Mouse (Mus musculus) kidney, adult 2 months (tissue): ENCODE measurements around the gene Eif3c. TPM values are rescaled to one million over a fixed set of nuclear protein-coding genes. Genes with fewer than 3 reads are reported as not detected.

Experiments
- DNase-seq: peaks from one replicate; pipeline ENCODE4 v3.0.0; 2021
- H3K27ac ChIP-seq: fragments of 200-500 bp; 2 replicates; pipeline ENCODE4 v1.5.1; 2012; ENCODE audit warnings: low read depth, low read length, control low read depth, inconsistent platforms; ENCODE audit not compliant: insufficient read depth
- H3K27me3 ChIP-seq: fragments of 200-500 bp; replicated peaks from 2 replicates; pipeline ENCODE4 v1.6.1; 2012; ENCODE audit warnings: mild to moderate bottlenecking, moderate library complexity, low read length, inconsistent platforms; ENCODE audit not compliant: control insufficient read depth, insufficient read depth
- H3K36me3 ChIP-seq: fragments of 200-500 bp; 2 replicates; pipeline ENCODE4 v1.6.1; 2012; ENCODE audit warnings: mild to moderate bottlenecking, moderate library complexity, low read length, inconsistent platforms; ENCODE audit not compliant: control insufficient read depth, insufficient read depth
- H3K4me1 ChIP-seq: fragments of 200-500 bp; 2 replicates; pipeline ENCODE4 v1.6.1; 2011; ENCODE audit warnings: low read length; ENCODE audit not compliant: control insufficient read depth, insufficient read depth
- H3K4me3 ChIP-seq: fragments of 200-500 bp; 2 replicates; pipeline ENCODE4 v1.5.1; 2011; ENCODE audit warnings: mild to moderate bottlenecking, low read depth, low read length, control low read depth; ENCODE audit not compliant: insufficient read depth
- CTCF ChIP-seq: fragments of 200-500 bp; conservative IDR thresholded peaks from 2 replicates; pipeline ENCODE4 v1.5.1; 2011; ENCODE audit warnings: low read depth, mild to moderate bottlenecking, control low read depth, low read length, moderate library complexity, mixed read lengths; ENCODE audit not compliant: insufficient read depth, insufficient read length
- POLR2A ChIP-seq: fragments of 200-500 bp; IDR thresholded peaks from one replicate; pipeline ENCODE4 v1.6.1; 2011; ENCODE audit warnings: low read depth, low read length, control low read depth
- WGBS: fragments of 180-500 bp; shearing (Covaris S2); methylation state at CpG from one replicate; pipeline ENCODE4 v1.1.7; 2018; 5-methylcytosine and 5-hydroxymethylcytosine counted together
- polyA plus RNA-seq: library from polyadenylated mRNA; depleted of rRNA; stranded (reverse); fragments of >200 nt; gene quantifications from 2 replicates; pipeline ENCODE4 v1.2.3, GENCODE M21; 2012

Eif3c gene
- polyA plus RNA-seq, 1 experiment = 105 TPM

GRCm38 (mm10) chr7:126545631-126546030 lies 20.6 kb downstream of the Eif3c start:
- TF ChIP-seq POLR2A (no peak), CTCF (no peak)
- WGBS = 91% methylated on average over 2 of the region's 2 CpGs
- H3K4me1 ChIP-seq = no peaks in the 10 kb centered on the region
- DNase-seq = no peak
- H3K36me3 ChIP-seq = peaks cover 3% of the 10 kb centered on the region
- H3K27ac ChIP-seq = no peak overlapping the region
- H3K27me3 ChIP-seq = no peaks in the 10 kb centered on the region
- no peak overlapping the region for H3K4me3 ChIP-seq

- H3K4me1 ChIP-seq = no peaks in the 10 kb centered on the region
- H3K4me3 ChIP-seq = no peak overlapping the region
- TF ChIP-seq POLR2A = no peak
- no peak for TF ChIP-seq CTCF
- no peaks in the 10 kb centered on the region for H3K27me3 ChIP-seq
- H3K27ac ChIP-seq = no peak overlapping the region
- DNase-seq = no peak
- H3K36me3 ChIP-seq = no peaks in the 10 kb centered on the region; the same call in 1 of the 2 replicates
- 85% methylated on average over 1 of the region's 1 CpGs for WGBS
Measured at GRCm38 (mm10) chr7:126541661-126542060, 24.6 kb downstream of the Eif3c start.

- no peaks in the 10 kb centered on the region for H3K4me1 ChIP-seq
- no peak overlapping the region for H3K27ac ChIP-seq
- no peak overlapping the region for H3K4me3 ChIP-seq
- 71% methylated on average over 5 of the region's 5 CpGs for WGBS
- H3K27me3 ChIP-seq = 0 out of 2 replicates have a peak, but pooled peaks cover 3% of the 10 kb centered on the region
- no peaks in the 10 kb centered on the region for H3K36me3 ChIP-seq
- TF ChIP-seq POLR2A (no peak), CTCF (peak; percentile 56)
- peak; percentile 32 for DNase-seq
Measured at GRCm38 (mm10) chr7:126537820-126538585, 28.2 kb downstream of the Eif3c start.

GRCm38 (mm10) chr7:126536466-126536865 lies 29.7 kb downstream of the Eif3c start:
- no peaks in the 10 kb centered on the region for H3K4me1 ChIP-seq
- no peak for TF ChIP-seq POLR2A
- TF ChIP-seq CTCF = no peak
- DNase-seq = no peak
- WGBS = 53% methylated on average over 9 of the region's 9 CpGs
- H3K27me3 ChIP-seq = 0 out of 2 replicates have a peak, but pooled peaks cover 3% of the 10 kb centered on the region
- no peak overlapping the region for H3K27ac ChIP-seq
- H3K36me3 ChIP-seq = no peaks in the 10 kb centered on the region
- H3K4me3 ChIP-seq = no peak overlapping the region

GRCm38 (mm10) chr7:126535766-126536165 lies 30.4 kb downstream of the Eif3c start:
- peak; percentile 9 for DNase-seq
- H3K4me3 ChIP-seq = peak overlapping the region; percentile 59
- no peaks in the 10 kb centered on the region for H3K4me1 ChIP-seq
- no peaks in the 10 kb centered on the region for H3K36me3 ChIP-seq
- TF ChIP-seq CTCF = no peak
- no peak for TF ChIP-seq POLR2A
- no peak overlapping the region for H3K27ac ChIP-seq
- H3K27me3 ChIP-seq = 0 out of 2 replicates have a peak, but pooled peaks cover 3% of the 10 kb centered on the region
- 2% methylated on average over 28 of the region's 28 CpGs for WGBS

GRCm38 (mm10) chr7:126533434-126533833 lies 32.8 kb downstream of the Eif3c start:
- 0 out of 2 replicates have a peak, but pooled peaks cover 3% of the 10 kb centered on the region for H3K27me3 ChIP-seq
- TF ChIP-seq CTCF (no peak), POLR2A (no peak)
- H3K4me3 ChIP-seq = no peak overlapping the region
- no peak overlapping the region for H3K27ac ChIP-seq
- 84% methylated on average over 1 of the region's 1 CpGs for WGBS
- no peaks in the 10 kb centered on the region for H3K4me1 ChIP-seq
- no peaks in the 10 kb centered on the region for H3K36me3 ChIP-seq
- no peak for DNase-seq

- no peaks in the 10 kb centered on the region for H3K4me1 ChIP-seq
- peak; percentile 51 for DNase-seq
- TF ChIP-seq CTCF (peak; percentile 28; the same call in 1 of the 2 replicates), POLR2A (no peak)
- H3K27ac ChIP-seq = no peak overlapping the region
- no peaks in the 10 kb centered on the region for H3K27me3 ChIP-seq
- no peak overlapping the region for H3K4me3 ChIP-seq
- WGBS = 0% methylated on average over 1 of the region's 1 CpGs
- H3K36me3 ChIP-seq = no peaks in the 10 kb centered on the region
Measured at GRCm38 (mm10) chr7:126528166-126528577, 38.0 kb downstream of the Eif3c start.
